Mouse (Mus musculus) G1E (cell line): ENCODE measurements around the gene Fbxl15.

Source experiments
- CTCF ChIP-seq: IDR thresholded peaks from 2 replicates; pipeline ENCODE4 v1.5.1; 2012; ENCODE audit warnings: low read depth, low read length, inconsistent platforms, mixed read lengths
- GATA1 ChIP-seq: IDR thresholded peaks from 2 replicates; pipeline ENCODE4 v1.6.1; 2012; ENCODE audit warnings: borderline replicate concordance, low read length, inconsistent platforms, mixed read lengths

DNA sequence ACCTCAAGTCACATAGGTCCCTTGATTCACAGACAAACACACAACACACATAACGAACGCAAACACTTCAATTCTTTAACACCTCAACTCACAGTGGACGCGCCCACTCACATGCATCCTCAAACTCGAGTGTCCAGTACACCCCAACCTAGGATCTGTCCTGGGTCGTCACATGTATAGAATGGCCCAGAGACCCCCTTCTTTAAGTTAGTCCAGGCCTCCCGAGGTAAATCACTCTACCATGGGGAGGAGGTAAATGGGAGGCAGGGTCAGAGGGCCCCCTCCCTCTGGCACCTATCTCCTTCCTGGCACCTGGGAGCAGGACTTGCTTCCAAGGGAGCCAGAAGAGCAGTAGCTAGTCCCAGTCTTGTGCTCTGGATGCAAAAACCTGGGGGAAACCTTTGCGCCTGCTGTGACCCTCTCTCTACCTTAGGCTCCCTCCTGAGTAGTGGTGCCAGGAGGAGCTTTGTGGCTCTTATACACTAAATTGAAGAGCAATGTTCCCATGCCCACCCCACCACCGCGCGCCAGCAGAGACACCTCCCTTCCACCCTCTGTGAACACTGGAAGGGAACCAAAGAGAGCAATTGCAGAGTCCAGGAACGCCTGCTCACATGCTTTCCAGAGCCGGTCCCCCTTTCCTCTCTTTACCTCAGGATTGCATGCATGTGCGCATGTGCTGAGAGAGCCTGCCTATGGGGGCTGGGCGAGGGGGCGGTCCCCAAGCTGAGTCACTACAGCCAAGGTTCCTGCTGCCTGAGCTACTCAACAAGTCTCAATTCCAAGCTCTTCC lies 9.2 kb upstream of the Fbxl15 start:
- TF ChIP-seq CTCF (no peak), GATA1 (no peak)
